Mouse (Mus musculus) left cerebral cortex, adult 9 months (tissue): ENCODE measurements at regions not wholly inside any gene's neighbourhood (a gene's known extent, or its start where the extent isn't known, plus 50 kb on each side); places are given as distances from the start of the nearest gene placed in this dataset.

ENCODE experiments used
- DNase-seq, 2 experiments: peaks; one replicate each; pipeline ENCODE4 v3.0.0; 2022; ENCODE audit warnings: low spot score in 2 of 2

GRCm38 (mm10) chr8:53695323-53695722 lies 56.5 kb upstream of the Neil3 start:
- peak in 1 of 2 experiments; percentile 3 for DNase-seq
